Mouse (Mus musculus) embryo, embryonic 10 days (tissue): Measurements from ENCODE around the gene Cables2.
"Not testable (repeated sequence)": the region's sequence is repeated elsewhere in the genome, so short reads cannot be mapped to it uniquely, and the experiment has no call there.

Source experiments
- DNase-seq: peaks from one replicate; pipeline ENCODE4 v3.0.0-alpha.2; 2015; ENCODE audit warnings: low spot score

The Cables2 gene

DNA sequence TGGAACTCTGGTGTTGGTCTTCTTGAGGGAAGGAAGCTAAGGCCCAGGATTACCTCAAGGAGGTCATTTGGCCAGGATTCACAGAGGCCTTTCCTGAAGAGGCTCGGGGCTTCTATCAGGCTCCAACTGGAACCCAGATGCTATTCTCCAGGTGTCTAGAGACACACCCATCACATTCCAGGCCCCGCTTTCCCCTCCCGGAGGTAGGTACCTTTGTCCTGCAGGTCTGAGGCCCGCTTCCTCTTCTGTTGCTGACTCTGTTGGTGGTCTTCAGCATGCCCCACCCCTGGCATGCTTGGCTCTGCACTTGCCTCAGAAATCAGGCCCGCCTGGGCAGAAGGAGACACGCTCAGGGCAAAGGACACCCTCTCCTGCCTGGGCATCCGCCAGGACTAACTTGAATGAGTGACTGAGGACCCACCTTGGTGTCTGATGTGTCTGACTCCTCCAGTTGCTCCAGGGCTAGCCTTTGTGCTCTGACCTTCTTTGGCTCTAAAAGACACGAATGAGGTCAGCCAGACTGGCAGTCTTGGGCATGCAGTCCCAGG, 4.6 kb upstream of the Cables2 start:
- DNase-seq: no peak

GRCm38 (mm10) chr2:180276851-180277259, 3.6 kb upstream of the Cables2 start:
- DNase-seq: no peak

DNA sequence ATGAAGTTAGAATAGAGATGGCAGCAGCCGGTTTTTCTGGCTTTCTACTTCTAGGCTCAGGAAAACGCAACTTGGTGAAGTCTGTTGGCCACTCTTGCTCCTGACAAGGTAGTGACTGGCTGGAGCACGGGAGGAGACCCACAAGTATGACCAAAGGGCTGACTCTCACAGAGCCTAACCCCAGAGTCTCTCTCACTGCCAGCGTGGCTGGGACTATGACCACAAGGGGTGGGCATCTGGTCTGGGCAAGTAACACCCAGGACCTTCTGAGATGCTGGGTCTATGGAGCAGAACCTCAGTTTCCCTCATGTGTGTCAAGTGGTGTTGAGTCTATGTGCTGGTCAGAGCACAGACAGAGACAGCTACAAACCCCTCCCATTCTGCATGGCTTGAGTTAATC, 3.1 kb upstream of the Cables2 start:
- DNase-seq: no peak

GRCm38 (mm10) chr2:180275836-180276235, 2.5 kb upstream of the Cables2 start:
- DNase-seq: peak; percentile 92

DNA sequence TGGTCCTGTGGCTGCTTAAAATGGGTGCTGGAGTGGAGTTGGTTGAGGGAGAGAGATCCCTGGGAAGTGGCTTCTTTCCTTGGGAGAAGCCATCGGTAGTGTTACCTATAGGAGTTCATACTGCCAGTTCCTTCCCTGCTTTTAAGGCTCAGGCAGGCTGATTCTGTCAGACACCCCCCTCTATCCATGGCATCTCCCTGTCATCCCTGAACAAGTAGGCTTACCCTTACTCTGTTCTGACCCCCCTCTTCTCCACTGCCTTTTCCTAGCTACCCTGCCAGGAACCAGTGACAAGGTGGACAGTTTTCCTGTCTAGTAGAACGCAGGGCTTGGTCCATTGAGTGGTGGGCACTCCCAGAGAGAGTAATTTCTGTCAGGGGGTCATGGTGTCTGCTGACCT, 1.2 kb upstream of the Cables2 start:
- no peak for DNase-seq

- no peak for DNase-seq
Observed at GRCm38 (mm10) chr2:180272884-180273321, 393 bp downstream of the Cables2 start.

- no peak for DNase-seq
Observed at GRCm38 (mm10) chr2:180271804-180272395, 1.4 kb downstream of the Cables2 start.

DNA sequence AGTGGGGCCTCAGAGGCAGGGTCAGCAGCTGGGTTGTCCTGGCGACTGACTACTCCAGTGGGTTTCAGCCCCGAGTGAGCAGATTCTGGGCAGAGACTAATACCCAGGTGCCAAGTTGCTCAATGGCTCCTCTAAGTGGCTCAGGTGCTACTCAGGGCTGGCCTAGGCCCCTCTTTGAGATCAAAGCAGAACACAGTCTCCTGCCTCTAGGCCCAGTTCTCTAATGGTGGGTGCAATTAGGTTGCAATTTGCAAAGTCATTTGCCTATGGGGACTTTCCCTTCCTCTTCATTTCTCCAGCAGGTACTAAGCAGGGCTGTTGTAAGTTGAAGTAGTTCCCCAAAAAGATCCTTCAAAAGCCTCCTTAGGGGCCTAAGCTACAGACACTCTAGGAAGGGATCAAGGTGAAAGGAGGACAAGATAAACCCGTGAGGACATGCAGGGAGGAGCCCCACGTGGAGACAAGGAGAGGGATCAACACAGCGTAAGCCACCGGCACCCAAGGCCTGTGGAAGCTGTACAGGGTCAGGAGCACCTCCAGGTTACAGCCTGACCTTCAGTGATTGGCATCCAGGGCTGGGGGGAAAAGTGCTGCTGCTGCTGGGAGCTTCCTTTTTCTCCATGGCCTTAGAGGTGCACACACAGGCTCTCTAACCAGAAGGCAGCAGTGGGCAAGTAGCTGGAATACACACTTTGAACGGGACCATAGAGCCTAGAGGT, 2.6 kb downstream of the Cables2 start:
- DNase-seq: no peak

- no peak for DNase-seq
Observed at GRCm38 (mm10) chr2:180269329-180269728, 4.0 kb downstream of the Cables2 start.

DNA sequence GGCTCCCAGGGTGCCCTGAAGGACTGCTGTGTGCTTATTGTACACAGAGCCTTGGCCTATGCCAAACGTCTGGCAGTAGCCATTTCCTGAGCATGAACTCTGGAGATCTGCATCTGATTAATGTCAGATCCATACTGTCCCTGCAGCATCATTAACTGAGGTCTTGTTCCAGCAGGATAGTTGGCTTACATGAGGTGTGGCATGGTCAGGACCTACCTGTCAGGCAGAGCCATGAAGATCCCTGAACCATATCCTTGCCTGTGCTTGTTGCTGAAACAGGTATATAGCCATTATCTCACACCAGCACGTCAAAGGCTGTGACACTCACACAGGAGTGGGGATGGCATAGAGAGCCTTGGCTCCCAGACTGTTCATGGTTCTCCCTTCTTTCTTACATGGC, 5.3 kb downstream of the Cables2 start:
- DNase-seq: no peak

DNA sequence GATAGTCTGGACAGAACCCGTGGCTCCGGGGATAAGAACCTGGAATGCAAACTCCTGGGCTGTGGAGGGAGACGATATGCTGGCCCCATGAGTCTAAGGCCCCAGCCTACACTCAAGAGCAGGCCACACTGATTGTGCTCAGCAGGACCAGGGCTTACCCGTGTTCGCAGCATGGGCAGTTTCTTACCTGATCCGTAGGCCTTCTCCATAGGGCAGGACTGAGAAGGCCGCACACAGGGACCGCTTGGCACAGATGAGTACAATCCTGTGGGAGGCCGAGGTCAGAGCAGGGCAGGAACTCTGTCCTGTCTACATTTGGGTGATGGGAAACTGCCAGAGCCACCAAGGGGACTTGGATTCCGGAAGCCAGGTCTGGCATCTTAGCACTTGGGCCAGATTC, 10.4 kb downstream of the Cables2 start:
- DNase-seq: no peak

DNA sequence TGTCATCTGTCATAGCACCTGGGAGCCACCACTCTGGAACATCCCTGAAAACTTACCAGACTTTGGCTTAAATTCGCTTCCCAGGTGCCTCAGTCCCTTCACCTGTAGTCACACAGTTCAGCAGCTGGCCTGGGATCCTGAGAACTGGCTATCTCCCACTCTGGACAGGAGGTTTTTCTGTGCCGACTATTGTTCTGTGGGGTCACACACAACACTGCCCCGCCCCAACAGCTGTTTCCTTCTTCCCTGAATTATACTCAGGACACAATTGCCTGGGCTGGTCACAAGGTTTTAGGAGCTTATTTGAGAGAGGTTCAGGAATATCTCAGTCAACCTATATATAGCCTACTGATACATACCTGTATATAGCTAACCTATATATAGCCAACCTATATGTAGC, 10.9 kb downstream of the Cables2 start:
- no peak for DNase-seq

GRCm38 (mm10) chr2:180261901-180262300, 11.4 kb downstream of the Cables2 start:
- DNase-seq: no peak

- DNase-seq: no peak
Observed at GRCm38 (mm10) chr2:180260610-180261480, 12.5 kb downstream of the Cables2 start.

- DNase-seq: not testable (repeated sequence)
Observed at GRCm38 (mm10) chr2:180259826-180260609, 13.3 kb downstream of the Cables2 start.

DNA sequence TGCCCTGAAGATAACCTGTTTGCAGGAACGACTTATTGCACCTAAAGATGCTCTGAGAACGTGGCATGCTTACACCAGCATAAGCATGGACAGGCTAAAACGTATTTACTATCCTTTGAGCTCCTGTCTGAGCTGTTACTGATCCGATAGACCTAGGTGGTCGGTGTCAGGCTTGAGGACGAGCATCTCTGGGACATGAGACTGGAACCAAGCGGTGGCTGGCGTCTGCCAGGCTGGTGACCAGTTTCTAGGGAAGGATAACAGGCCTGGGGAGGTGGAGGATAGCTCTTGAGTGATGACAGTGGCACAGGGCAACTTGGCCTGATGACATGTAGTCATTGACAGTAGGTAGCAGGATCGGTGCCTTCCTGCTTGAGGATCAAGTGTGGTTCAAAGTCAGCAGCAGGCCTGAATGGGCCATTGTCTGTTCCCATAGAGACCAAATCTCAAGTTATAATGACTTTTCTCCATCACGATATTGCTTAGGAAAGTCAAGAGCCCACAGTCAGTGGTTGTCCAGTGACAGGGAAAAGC, 14.3 kb downstream of the Cables2 start:
- not testable (repeated sequence) for DNase-seq

- DNase-seq: no peak
Observed at GRCm38 (mm10) chr2:180257963-180258865, 15.1 kb downstream of the Cables2 start.

- DNase-seq: peak; percentile 100
Observed at GRCm38 (mm10) chr2:180257001-180257521, 16.2 kb downstream of the Cables2 start, which contains the start of gene Rps21. Rps21 (plus strand) TSS chr2:180257377.

DNA sequence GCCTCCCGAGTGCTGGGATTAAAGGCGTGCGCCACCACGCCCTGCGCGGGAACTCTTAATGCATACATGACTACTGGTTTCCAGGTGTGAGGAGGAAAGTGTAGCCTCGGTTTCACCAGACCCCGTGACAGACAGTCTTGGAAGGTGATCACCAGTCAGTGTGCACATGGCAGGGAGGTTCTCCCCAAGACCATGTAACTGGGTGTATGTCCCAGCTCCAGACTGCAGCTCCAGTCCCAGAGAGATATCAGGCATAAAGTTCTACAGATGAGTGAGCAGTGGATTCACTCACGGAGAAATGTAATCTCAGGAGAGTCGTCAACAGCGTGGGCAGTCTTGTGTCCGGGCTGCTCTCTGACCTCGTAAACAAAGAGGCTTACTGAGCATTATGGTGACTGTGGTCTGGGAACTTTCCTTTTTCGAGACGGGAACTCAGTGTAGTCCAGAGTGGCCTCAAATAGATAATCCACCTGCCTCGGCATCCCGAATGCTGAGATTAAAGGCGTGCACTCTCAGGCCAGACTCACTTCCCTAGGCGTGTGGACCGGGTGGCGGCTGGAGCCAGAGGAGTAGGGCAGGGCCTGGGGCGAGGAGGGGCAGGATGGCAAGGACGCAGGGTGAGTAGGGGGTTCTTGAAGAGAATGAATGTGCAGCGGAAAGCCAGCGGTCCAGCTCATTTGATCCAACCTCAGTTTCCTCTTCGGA, 16.8 kb downstream of the Cables2 start:
- no peak for DNase-seq
